Mouse (Mus musculus): ENCODE data around the gene Fbxl8. TPM values are rescaled to one million over a fixed set of nuclear protein-coding genes. Genes with fewer than 3 reads are reported as not detected.
A peak's percentile ranks its signal among the peaks of the same experiment; 100 is the strongest.
"Not testable (repeated sequence)": the region's sequence is repeated elsewhere in the genome, so short reads cannot be mapped to it uniquely, and the experiment has no call there.

The Fbxl8 gene
- total RNA-seq, 2 experiments from 2014 or later = 2.2 to 2.7 TPM

DNA sequence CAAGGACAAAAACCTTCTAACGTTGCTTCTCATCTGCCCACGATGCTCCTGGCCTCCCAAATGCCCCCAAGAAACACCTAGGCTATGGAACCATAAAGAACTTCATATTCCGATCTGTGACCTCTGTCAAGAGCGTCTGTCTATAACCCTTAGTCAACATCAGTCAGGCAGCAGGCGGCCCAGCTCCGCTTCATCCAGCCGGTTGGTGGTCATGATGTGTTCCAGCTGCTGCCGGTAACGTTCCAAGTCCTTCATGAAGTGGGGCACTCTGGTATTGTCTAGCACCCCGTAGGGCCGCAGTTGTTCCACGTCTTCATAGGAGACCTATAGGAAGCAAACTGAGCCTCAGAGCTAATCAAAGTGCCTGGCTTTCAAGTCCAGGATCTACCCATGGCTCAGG is 17.4 kb downstream of the Fbxl8 start:
- no peak for DNase-seq (ENCODE audit: low spot score in 2 of 2)

DNA sequence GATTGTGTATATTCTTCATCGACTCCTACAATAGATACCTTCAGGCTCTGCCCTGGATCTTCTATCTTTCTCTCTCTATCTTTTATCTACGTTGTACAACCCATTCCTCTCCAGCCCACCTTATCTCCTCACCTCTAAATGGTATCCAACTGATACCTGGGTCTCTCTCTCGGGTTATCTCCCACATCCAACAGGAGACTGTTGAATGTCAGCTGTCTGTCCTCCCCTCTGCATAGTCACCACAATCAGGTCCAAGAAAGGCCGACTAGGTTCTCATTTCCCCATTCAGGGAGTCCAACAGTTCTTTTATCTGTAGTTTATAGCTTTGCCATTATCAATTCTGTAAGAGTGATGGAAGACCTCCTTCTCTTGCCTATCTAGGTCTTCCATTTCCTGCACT is 17.8 kb downstream of the Fbxl8 start:
- DNase-seq (ENCODE audit: low spot score in 2 of 2) = no peak

DNA sequence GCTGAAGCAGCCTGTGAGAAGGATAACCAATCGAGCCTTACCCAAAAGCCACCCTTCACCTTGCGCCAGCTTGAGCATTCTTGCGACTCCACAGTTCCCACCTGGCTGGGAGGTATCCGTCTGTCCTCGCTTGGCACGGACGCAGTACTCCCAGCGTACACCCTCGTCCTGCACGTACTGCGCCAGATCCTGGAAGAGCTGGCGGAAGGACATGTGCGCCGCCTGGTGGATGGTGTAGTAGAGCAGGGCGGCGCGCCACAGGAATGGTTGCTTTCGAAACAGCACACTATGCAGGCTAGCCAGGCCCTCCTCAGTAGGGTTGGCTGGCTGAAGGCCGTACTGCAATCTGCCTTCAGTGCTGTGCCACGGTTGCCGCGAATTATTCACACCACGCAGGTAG is 18.6 kb downstream of the Fbxl8 start:
- DNase-seq (ENCODE audit: low spot score in 2 of 2) = no peak

DNA sequence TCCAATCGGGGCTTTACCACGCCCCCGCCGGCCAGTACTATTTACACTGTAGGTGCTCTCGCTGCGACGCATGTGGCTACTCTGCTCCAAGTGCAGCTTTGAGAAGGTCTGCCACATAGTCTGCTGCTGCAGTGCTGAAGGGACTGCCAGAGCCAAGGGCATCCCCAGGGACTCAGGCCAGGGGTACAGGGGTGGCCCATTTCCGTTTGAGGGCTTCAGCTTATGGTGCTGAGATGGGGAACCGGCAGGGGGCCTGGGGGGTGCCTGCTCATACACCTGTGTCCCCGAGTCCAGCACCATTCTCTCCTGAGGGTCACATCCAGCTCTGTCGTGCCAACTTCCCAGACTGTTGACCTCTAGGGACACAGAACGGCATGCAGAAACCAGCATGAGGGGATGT is 21.1 kb downstream of the Fbxl8 start:
- DNase-seq (ENCODE audit: low spot score in 2 of 2) = no peak

DNA sequence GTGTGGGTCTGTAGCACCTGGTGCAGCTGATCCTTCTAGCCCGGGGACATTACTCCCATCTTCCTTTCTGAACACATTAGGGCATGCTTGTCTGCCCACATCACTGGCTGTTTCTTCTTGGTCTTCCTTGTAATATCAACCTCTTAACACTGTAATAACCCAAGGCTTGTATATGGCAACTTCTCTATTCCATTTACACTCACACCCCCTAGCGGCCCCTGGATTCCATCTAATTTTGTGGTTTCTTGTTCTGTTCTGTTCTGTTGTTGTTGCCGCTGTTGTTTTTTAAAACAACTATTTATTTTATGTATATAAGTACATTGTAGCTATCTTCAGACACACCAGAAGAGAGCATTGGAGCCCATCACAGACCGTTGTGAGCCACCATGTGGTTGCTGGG is 22.5 kb downstream of the Fbxl8 start:
- no peak for DNase-seq (ENCODE audit: low spot score in 2 of 2)

DNA sequence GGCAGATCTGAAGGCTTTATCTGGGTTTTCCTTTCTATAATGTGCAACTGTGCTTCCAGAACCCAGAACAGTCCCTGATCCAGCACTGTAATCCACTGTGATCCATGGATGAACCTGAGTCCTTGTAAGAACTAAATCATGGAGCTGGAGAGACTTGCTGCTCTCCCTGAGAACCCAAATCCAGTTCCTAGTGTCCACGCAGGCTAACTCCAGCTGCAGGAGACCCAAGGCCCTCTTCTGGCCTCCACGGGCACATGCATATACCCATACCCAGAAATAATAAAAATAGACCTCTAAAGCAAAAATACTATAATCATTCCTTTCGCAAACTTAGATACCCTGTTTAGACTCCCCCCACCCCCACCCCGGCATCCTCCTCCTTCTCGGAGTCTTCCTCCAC is 23.8 kb downstream of the Fbxl8 start:
- no peak for DNase-seq (ENCODE audit: low spot score in 2 of 2)

DNA sequence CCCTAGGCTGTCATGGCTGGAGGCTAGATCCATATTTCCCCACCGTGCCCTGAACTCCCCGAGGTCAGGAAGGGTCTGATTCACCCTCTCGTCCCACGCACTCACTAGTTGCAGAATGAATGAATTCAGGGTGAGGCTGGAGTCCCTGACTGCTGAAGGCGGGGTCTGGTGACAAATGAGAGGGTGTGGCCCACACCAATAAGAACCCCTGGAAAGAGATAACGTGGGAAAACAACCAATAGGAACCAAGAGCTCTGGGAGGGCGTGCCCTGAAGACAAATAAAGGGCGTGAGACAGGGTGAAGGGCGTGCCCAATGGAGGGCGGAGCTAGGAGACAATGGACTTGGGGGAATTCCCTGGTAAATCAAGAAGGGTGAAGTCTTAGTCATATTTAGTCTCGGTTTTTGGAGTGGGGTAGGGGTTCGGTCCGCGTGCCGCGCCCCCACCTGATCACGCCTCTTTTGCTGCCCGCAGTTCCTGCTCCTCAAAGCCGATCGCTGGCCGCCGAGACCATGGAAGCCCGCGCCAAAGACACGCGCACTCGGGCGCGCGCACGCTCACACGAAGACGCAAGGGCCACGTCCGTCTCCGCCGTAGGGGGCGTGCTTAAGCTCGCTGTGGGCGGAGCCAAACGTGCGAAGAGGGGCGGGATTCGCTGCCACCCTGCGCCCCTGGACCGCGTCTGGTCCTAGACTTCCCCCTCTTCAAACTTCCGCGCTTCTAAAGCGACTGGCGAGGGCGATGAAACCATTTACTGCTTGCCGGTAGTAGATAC is 24.7 kb downstream of the Fbxl8 start:
- DNase-seq (ENCODE audit: low spot score in 2 of 2) = peak; percentile 87 to 93

DNA sequence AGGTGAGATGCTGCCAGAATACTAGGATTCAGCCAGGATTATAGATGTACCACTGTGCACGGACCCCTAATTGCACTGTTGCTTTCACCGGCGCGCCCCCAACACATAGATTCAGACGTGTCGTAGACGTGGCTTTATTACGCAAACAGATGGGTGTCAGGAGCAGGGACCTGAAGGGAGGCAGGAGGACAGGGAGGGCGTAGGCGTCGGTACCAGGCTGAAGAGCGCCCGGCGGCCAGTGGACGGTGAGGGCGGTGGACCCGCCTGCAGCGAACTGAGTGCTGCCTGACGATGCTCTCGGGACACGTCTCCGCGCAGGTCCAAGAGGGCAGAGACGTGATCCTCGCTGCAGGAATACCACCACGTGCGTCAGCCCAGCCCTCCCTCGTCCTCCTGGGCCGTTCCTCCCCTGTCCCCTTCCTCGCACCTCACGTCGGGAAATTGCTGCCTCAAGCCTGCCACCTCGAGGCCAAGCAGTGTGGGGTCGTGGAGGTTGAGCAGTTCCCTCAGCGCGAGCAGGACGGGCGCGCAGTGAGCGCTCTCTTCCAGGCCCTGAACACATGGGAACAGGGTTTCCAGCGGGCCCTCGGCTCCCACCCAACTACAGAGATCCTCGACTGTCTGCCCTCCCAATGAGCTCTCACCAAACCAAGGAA is 25.5 kb downstream of the Fbxl8 start, which contains the start of gene 4931428F04Rik:
4931428F04Rik (minus strand) TSS at position 60 of the 656 bp plus-strand sequence.
- no peak for DNase-seq (ENCODE audit: low spot score in 2 of 2)

DNA sequence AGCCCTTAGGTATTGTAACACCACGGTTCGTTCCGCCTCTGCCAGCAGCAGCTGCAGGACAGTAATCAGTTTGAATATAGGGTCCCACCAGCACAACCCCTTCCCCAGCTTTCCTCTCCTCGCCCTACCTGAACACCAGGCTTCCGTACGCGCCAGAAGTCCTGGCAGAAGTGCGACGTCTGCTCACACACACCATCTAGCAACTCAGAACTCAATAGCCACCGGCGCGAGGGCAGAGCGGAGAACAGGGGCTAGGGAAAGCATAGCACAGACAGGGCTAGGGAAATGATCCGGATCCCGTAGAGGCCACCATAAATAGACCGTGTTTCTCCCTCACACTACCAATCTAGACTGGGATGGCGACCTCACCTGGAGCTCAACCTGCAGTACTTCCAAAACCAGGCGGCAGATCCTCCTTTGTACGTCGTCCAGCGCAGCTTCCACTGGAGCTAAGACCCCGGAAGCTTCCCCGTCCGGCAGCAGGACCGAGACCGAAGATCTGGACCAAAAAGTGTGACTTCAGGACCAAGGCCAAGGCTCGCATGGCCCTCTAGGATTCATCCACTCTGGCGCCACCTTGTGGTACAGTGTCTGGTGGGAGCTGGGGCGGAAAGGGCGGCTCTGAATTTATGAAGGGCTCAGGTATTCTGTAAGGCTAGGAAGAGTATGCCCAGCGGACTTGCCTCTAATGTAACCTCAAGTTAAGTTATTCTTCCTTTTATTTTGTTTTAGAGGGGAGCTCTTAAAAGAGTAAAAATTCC is 26.3 kb downstream of the Fbxl8 start:
- peak; percentile 82 to 94 for DNase-seq (ENCODE audit: low spot score in 2 of 2)

DNA sequence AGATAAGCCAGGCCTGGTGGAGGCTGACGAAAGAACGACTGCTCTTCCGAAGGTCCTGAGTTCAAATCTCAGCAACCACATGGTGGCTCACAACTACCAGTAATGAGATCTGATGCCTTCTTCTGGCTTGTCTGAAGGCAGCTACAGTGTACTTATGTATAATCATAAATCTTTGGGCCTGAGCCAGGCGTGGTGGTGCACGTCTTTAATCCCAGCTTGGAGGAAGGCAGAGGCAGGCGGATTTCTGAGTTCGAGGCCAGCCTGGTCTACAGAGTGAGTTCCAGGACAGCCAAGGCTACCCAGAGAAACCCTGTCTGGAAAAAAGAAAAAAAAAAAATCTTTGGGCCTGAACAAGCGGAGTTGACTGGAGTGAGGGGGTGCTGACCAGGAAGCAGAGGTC is 26.9 kb downstream of the Fbxl8 start:
- DNase-seq (ENCODE audit: low spot score in 2 of 2) = not testable (repeated sequence)

DNA sequence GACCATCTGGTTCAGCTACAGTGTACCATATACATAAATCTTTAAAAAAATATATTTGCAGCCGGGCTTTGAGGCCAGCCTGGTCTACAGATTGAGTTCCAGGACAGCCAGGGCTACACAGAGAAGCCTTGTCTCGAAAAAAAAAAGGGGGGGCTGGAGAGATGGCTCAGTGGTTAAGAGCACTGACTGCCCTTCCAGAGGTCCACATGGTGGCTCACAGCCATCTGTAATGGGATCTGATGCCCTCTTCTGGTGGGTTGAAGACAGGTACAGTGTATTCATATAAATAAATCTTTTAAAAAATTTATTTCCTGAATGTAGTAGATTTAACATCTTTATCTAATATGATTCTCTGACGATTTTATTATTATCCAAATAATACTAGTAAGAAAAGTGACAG is 27.4 kb downstream of the Fbxl8 start:
- DNase-seq (ENCODE audit: low spot score in 2 of 2) = not testable (repeated sequence)

DNA sequence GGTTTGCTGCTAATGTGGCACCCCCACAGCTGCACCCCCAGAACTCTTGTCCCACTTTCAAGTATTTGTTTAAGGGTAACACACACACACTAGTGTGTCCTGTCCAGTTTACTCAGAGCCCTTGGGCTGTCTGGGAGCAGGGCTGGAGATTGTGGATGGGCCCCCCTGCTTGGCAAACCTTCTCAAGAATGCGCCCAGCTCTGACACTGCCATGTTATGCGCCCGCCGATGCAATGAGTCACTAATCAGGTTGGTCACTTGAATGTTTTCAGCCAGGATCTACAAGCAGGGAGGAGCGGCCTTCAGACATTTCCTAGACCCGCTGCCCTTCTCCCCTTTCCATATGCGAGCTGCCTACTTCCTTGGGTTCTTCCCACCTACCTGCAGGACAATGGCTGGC is 28.0 kb downstream of the Fbxl8 start:
- DNase-seq (ENCODE audit: low spot score in 2 of 2) = no peak

DNA sequence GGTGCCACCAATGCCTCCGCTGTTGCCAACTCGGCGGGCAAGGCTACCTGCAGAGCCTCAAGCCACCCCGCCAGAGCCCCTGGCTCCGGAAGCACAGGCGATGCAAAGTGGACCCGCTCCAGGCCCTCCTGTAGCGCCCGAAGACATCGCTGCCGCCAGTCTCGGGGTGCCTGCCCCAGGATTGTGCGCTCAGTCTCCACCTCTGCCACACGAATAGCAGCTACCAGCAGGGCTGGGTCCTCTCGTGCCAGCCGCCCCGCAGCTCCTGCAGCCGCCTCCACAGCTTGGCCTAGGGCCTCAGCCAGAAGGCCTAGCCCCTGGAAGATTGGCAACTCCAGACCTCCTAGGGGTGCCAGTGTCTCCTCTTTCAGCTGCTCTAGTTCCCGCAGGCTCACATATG is 29.0 kb downstream of the Fbxl8 start:
- no peak for DNase-seq (ENCODE audit: low spot score in 2 of 2)

DNA sequence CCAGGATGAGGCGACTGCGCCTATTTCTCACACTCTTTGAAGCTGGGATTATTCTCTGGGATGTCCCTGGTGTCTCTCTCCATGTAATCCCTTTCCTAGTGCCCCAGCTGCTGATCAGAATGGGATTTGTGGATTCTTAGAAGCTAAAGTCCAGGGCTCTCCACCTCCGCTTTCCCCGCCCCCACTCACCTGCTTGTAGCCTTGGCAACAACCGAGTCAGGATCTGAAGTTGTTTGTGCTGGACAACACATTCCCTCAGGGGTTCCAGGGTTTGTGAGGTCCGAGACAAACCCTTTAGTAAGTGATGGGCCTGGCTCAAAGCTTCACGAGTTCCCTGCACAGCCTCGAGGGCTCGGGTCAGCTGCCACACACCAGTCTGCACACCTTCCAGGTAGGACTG is 30.3 kb downstream of the Fbxl8 start:
- no peak for DNase-seq (ENCODE audit: low spot score in 2 of 2)

DNA sequence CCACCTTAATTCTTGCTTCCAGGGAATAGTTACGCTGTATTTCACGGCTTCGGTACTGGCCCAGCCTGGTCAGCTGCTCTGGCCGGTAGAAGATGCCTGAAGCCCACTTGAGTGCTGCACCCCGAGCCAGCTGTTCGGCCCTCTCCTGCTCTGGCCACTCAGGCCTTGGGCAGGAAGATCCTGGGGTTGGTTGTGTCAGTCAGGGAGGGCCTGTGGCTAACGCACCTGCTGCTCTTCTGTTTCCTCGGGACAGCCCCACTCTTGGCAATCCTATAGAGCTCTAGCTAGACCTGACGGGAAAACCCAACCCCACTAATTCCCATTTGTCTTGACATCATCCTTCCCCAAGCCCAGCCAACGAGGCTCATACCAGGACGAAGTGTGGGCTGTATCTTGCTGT is 30.8 kb downstream of the Fbxl8 start:
- no peak for DNase-seq (ENCODE audit: low spot score in 2 of 2)

DNA sequence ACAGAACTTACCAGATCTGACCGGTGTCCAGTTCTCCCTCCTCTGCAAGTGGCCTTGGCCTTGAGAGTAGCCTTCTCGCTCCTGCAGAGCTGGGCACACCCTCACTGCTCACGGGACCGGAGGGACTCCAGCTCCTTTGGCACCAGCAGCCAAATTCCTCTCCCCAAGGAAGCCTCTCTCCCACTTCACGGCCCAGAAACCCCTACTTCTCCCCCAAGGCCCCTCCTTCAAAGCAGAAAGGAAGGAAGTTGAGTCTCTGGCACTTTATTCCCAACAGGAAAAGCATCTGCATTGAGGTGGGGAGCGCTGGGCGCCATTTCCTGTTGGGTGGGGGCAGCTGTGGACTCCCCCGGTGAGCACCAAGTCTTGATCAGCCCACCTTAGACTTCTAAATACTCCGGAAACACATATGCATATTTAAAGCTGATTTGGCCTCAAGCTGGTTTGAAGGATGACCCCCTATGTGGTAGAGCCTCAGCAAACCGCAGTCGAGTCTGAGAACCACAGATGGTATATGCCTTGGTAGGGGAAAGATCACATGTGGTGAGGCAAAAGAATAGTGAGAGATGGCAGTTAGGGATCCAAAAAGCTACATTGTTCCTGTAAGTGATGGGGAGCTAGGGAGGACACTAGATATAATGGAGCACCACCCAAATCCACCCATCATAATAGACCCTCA is 31.6 kb downstream of the Fbxl8 start, which contains the start of gene Exoc3l:
Exoc3l (minus strand) TSS at position 207 of the 679 bp plus-strand sequence.
- DNase-seq (ENCODE audit: low spot score in 2 of 2) = no peak

DNA sequence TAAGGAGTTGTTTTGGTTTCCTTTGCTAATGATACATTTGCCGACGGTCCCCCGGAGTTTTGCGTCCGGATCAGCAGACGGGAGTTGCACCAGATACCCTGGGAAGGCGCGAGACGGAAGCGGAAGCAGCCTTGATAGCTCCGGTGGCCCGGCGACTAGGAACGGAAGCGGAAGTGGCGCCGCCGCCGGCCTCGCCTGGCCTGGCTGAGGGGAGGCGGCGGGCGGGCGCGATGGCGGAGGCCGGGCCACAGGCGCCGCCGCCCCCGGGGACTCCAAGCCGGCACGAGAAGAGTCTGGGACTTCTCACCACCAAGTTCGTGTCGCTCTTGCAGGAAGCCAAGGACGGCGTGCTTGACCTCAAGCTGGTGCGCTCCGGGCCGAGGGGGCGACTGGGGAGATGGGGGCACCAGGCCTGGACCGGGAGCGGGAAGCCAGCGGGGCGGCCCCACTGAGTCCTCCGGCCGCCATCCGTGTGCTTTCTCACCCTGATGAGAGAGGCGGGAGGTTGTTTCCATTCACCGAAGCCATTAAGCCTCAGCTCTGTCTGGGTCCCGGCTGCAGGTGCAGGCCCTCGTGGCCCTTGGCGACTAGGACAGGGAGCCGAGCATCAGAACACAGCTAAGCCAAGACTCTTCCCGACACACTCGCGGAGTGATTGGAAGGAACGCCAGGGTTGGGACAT is 33.2 kb downstream of the Fbxl8 start, which contains the start of gene E2f4:
E2f4 (plus strand) TSS at position 153 of the 682 bp plus-strand sequence.
- peak; percentile 81 to 91 for DNase-seq (ENCODE audit: low spot score in 2 of 2)

DNA sequence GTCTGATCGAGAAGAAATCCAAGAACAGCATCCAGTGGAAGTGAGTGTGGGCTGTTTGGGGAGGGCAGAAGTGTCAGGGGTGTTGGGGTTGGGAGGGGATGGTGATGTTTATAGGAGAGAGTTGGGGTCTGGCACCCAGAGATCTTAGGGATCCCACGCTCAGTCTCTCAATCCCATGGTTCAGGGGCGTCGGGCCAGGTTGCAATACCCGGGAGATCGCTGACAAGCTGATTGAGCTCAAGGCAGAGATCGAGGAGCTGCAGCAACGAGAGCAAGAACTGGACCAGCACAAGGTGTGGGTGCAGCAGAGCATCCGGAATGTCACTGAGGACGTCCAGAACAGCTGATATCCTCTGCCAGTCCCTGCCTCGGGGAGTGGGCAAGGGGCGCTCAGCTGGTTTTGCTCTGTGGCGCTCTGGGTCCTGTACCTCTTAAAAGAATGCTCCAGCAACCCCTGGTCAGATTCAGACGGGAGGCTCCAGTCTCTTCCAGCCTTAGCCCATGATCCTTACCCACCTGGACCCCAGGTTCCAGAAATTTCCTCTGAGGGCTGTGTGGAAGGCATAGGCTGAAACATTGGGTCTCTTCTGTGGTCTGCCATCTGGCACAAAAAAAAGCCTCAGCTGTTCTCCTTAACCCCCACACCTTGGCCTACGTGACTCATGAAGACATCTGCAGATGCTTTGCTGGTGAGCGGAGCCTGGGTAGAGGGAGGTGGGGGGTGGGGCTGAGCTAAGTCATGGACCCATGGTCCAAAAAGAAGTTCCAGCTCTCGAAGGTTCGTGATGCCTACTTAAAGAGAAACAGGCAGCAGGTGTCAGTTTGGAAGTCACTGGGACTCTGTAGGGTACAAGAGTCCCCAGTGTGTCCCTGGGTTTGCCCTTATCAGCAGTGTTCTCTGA is 34.2 kb downstream of the Fbxl8 start:
- DNase-seq (ENCODE audit: low spot score in 2 of 2) = no peak

DNA sequence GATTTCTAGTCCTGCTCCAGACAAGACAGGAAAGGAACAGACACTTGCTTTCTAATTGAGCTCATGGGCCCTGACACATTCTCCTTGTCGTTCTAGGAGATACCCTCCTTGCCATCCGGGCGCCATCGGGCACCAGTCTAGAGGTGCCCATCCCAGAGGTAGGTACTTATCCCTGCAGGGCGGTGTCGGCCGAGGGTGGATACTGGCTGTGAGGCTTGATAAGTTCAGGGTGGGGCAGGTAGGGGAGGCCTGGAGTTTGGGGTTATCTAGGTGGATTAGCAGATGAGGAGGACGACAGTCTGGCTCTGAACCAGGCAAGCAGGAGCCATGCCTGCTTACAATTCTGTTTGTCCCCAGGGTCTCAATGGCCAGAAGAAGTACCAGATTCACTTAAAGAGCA is 35.5 kb downstream of the Fbxl8 start:
- no peak for DNase-seq (ENCODE audit: low spot score in 2 of 2)

DNA sequence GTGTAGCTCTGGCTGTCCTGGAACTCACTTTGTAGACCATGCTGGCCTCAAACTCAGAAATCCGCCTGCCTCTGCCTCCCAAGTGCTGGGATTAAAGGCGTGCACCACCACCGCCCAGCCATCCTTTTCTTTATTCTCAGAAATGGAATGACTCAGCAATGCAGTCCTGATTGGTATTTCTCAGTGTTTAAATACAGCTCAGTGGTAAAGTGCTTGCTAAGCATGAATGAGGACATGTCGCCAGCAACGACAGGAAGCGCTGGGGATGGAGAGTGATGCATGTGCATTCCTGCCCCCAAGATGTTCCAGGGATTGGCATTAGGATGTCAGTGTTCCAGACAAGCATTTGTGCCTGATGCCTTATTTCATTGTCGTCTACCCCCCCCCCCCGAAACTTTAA is 38.9 kb downstream of the Fbxl8 start:
- no peak for DNase-seq (ENCODE audit: low spot score in 2 of 2)

All from gastrocnemius, postnatal 4 days (tissue).